ENCODE assay signal across 8 mouse cellular contexts in genomic region chr12:84176126-84176769, GRCm38 (mm10). TPM values are rescaled to one million over a fixed set of nuclear protein-coding genes. Genes with fewer than 3 reads are reported as not detected.
DNase-seq lines count a peak whose midpoint lies in the region; ATAC-seq and TF ChIP-seq lines count a peak whose summit lies in the region.

No protein-coding gene starts in this region.

- intact Hi-C loops in heart, adult 2 months (cut with DNase I): no loop called here
- intact Hi-C loops in heart, postnatal 25 days (cut with DNase I): loop anchor here (5.0 kb wide), 1 partner anchor 41 kb away; the partner anchor contains the start of gene Elmsan1

- peak overlapping the region; percentile 43 for H3K9ac ChIP-seq in heart, adult 2 months (ENCODE audit: low read depth, low read length)
- H3K9ac ChIP-seq in embryonic facial prominence, embryonic 11.5 days (replicated peaks; ENCODE audit: low read length): peak overlapping the region; percentile 75
- H3K9ac ChIP-seq in hindbrain, embryonic 14.5 days: peak overlapping the region; percentile 65
- no peak overlapping the region for H3K9ac ChIP-seq in lung, postnatal 0 days (replicated peaks; ENCODE audit: low read depth)

- peak overlapping the region; percentile 48 for H3K4me3 ChIP-seq in heart, adult 2 months
- H3K4me3 ChIP-seq in embryonic facial prominence, embryonic 11.5 days (ENCODE audit: low read depth, low read length): peak overlapping the region; percentile 38
- peak overlapping the region; percentile 38 for H3K4me3 ChIP-seq in hindbrain, embryonic 14.5 days (replicated peaks; ENCODE audit: low read length)
- H3K4me3 ChIP-seq in lung, postnatal 0 days (ENCODE audit: low read depth, low read length): peak overlapping the region; percentile 10

- peak overlapping the region; percentile 85 for H3K4me2 ChIP-seq in embryonic facial prominence, embryonic 11.5 days (ENCODE audit: low read depth, low read length)
- peak overlapping the region; percentile 71 for H3K4me2 ChIP-seq in hindbrain, embryonic 14.5 days (replicated peaks)
- peak overlapping the region; percentile 50 for H3K4me2 ChIP-seq in lung, postnatal 0 days (replicated peaks; ENCODE audit: low read depth, low read length)

- H3K79me2 ChIP-seq in heart, adult 2 months (replicated peaks; ENCODE audit: control insufficient read depth, insufficient read depth, low read length): peaks cover 10% of the 10 kb centered on the region

- peak overlapping the region; percentile 84 for H3K27ac ChIP-seq in heart, adult 2 months
- H3K27ac ChIP-seq in embryonic facial prominence, embryonic 11.5 days (replicated peaks; ENCODE audit: low read depth, low read length): peak overlapping the region; percentile 76
- H3K27ac ChIP-seq in hindbrain, embryonic 14.5 days: peak overlapping the region; percentile 96
- peak overlapping the region; percentile 89 for H3K27ac ChIP-seq in lung, postnatal 0 days (ENCODE audit: low read length)

- peak; percentile 26 for ATAC-seq in CD4-positive, CD25-positive, alpha-beta regulatory T cell, adult 4 months
- ATAC-seq in embryonic facial prominence, embryonic 11.5 days (replicated peaks; ENCODE audit: insufficient number of reproducible peaks, low FRiP score, low TSS enrichment, low read depth): 0 out of 2 replicates have a peak, but pooled peaks have one; percentile 16
- no peak; the same call in 1 of the 2 replicates for ATAC-seq in hindbrain, embryonic 14.5 days (ENCODE audit: low FRiP score)
- no peak for ATAC-seq in lung, postnatal 0 days

- 19% methylated on average over 13 of the region's 13 CpGs for WGBS in heart, adult 2 months
- WGBS in embryonic facial prominence, embryonic 11.5 days: 4% methylated on average over 11 of the region's 13 CpGs
- 5% methylated on average over 13 of the region's 13 CpGs for WGBS in hindbrain, embryonic 14.5 days
- 9% methylated on average over 10 of the region's 13 CpGs for WGBS in lung, postnatal 0 days

- no peak for TF ChIP-seq CTCF in heart, adult 2 months (IDR thresholded peaks at IDR 0.05)
- TF ChIP-seq CTCF in lung, postnatal 0 days (IDR thresholded peaks at IDR 0.05): no peak

- no peaks in the 10 kb centered on the region for H3K27me3 ChIP-seq in heart, adult 2 months (ENCODE audit: control insufficient read depth, insufficient read depth, low read length)
- no peaks in the 10 kb centered on the region for H3K27me3 ChIP-seq in embryonic facial prominence, embryonic 11.5 days (ENCODE audit: control insufficient read depth, insufficient read depth, low read length)
- no peaks in the 10 kb centered on the region for H3K27me3 ChIP-seq in hindbrain, embryonic 14.5 days (ENCODE audit: control insufficient read depth, insufficient read depth, low read length)
- H3K27me3 ChIP-seq in lung, postnatal 0 days (replicated peaks; ENCODE audit: insufficient read depth, low read length): no peaks in the 10 kb centered on the region

- DNase-seq in heart, adult 2 months: peak in 1 of 2 experiments; percentile 61
- no peak for DNase-seq in heart, postnatal 25 days (ENCODE audit: low spot score)
- peak; percentile 56 for DNase-seq in embryonic facial prominence, embryonic 11.5 days (ENCODE audit: low spot score)
- DNase-seq in hindbrain, embryonic 14.5 days (ENCODE audit: low spot score): peak; percentile 55
- peak; percentile 67 for DNase-seq in lung, postnatal 0 days (ENCODE audit: low spot score)
- peak; percentile 66 to 70 for DNase-seq in spleen, postnatal 10 days (ENCODE audit: low spot score in 2 of 2)
- DNase-seq in urinary bladder, postnatal 14 days (ENCODE audit: low spot score): no peak

- TF ChIP-seq EP300 in heart, adult 2 months (IDR thresholded peaks at IDR 0.05; ENCODE audit: insufficient read depth, low read depth, low read length): 0 out of 2 replicates have a peak, but pooled peaks have one; percentile 17
- TF ChIP-seq EP300 in lung, postnatal 0 days (IDR thresholded peaks at IDR 0.05): no peak

- H3K36me3 ChIP-seq in heart, adult 2 months (ENCODE audit: control insufficient read depth, insufficient read depth, low read length): peaks cover 2% of the 10 kb centered on the region; the same call in 1 of the 2 replicates
- H3K36me3 ChIP-seq in embryonic facial prominence, embryonic 11.5 days (replicated peaks; ENCODE audit: control insufficient read depth, insufficient read depth, low read depth, low read length): peaks cover 12% of the 10 kb centered on the region
- peaks cover 21% of the 10 kb centered on the region for H3K36me3 ChIP-seq in hindbrain, embryonic 14.5 days (replicated peaks; ENCODE audit: control insufficient read depth, insufficient read depth)
- peaks cover 22% of the 10 kb centered on the region for H3K36me3 ChIP-seq in lung, postnatal 0 days (ENCODE audit: insufficient read depth, low read length)

- H3K9me3 ChIP-seq in embryonic facial prominence, embryonic 11.5 days (replicated peaks; ENCODE audit: control insufficient read depth, low read length): no peaks in the 10 kb centered on the region
- H3K9me3 ChIP-seq in hindbrain, embryonic 14.5 days (ENCODE audit: control insufficient read depth, low read length): no peaks in the 10 kb centered on the region
- H3K9me3 ChIP-seq in lung, postnatal 0 days (ENCODE audit: low read length): no peaks in the 10 kb centered on the region

- H3K4me1 ChIP-seq in heart, adult 2 months (ENCODE audit: control insufficient read depth, insufficient read depth, low read length): peaks cover 53% of the 10 kb centered on the region
- H3K4me1 ChIP-seq in embryonic facial prominence, embryonic 11.5 days (ENCODE audit: control insufficient read depth, insufficient read depth, low read length): peaks cover 13% of the 10 kb centered on the region
- peaks cover 47% of the 10 kb centered on the region for H3K4me1 ChIP-seq in hindbrain, embryonic 14.5 days (replicated peaks; ENCODE audit: control insufficient read depth, insufficient read depth, low read length)
- peaks cover 78% of the 10 kb centered on the region for H3K4me1 ChIP-seq in lung, postnatal 0 days (ENCODE audit: insufficient read depth, low read depth, low read length)

- TF ChIP-seq POLR2A in heart, adult 2 months (IDR thresholded peaks at IDR 0.05; ENCODE audit: insufficient read depth, low read depth, low read length): no peak

RNA-seq across cellular contexts. Expression of gene Pnma1, which starts 28.0 kb away (rescaled TPM):
- under 1 TPM; 0.10 to 0.20 TPM for total RNA-seq in heart, adult 2 months (2021)
- 0.04 and 0.06 TPM in 2 replicates for polyA plus RNA-seq in heart, adult 2 months (2012; rRNA removed)
- under 1 TPM; 0.14 to 0.18 TPM for total RNA-seq in heart, postnatal 25 days (2021)
- polyA plus RNA-seq in CD4-positive, CD25-positive, alpha-beta regulatory T cell, adult 4 months (2017; shearing (Covaris generic)): not detected
- polyA plus RNA-seq in embryonic facial prominence, embryonic 11.5 days (2014; fragmentation: Nextera tagmentation; extraction: Ambion mirVana): 0.88 and 1.0 TPM in 2 replicates
- polyA plus RNA-seq in hindbrain, embryonic 14.5 days (2014; fragmentation: Nextera tagmentation; extraction: Ambion mirVana): 3.2 and 4.1 TPM in 2 replicates
- 1.9 and 2.9 TPM in 2 replicates for polyA plus RNA-seq in lung, postnatal 0 days (2015; fragmentation: Nextera tagmentation; extraction: Ambion mirVana)

RNA-seq across cellular contexts. Expression of gene Elmsan1, which starts 42.4 kb away (rescaled TPM):
- 10 to 100 TPM; 12.3 to 14.7 TPM for total RNA-seq in heart, adult 2 months (2021)
- 8.1 and 8.4 TPM in 2 replicates for polyA plus RNA-seq in heart, adult 2 months (2012; rRNA removed)
- 10 to 100 TPM; 13.8 to 17.7 TPM for total RNA-seq in heart, postnatal 25 days (2021)
- polyA plus RNA-seq in CD4-positive, CD25-positive, alpha-beta regulatory T cell, adult 4 months (2017; shearing (Covaris generic)): 1 to 10 TPM; 7.3 to 8.2 TPM
- polyA plus RNA-seq in embryonic facial prominence, embryonic 11.5 days (2014; fragmentation: Nextera tagmentation; extraction: Ambion mirVana): 3.6 and 4.1 TPM in 2 replicates
- 4.4 and 4.8 TPM in 2 replicates for polyA plus RNA-seq in hindbrain, embryonic 14.5 days (2014; fragmentation: Nextera tagmentation; extraction: Ambion mirVana)
- polyA plus RNA-seq in lung, postnatal 0 days (2015; fragmentation: Nextera tagmentation; extraction: Ambion mirVana): 5.9 and 6.7 TPM in 2 replicates

Comparison
In these comparisons a context has a peak if more than half of its experiments do, and no peak if none do; other contexts are left out.
1. DNase-seq: peak in embryonic facial prominence, embryonic 11.5 days (single experiment), hindbrain, embryonic 14.5 days (single experiment), lung, postnatal 0 days (single experiment) and spleen, postnatal 10 days (2 of 2); none in heart, postnatal 25 days (single experiment) and urinary bladder, postnatal 14 days (single experiment).
2. ATAC-seq: peak in CD4-positive, CD25-positive, alpha-beta regulatory T cell, adult 4 months (single experiment) and embryonic facial prominence, embryonic 11.5 days (single experiment); none in hindbrain, embryonic 14.5 days (single experiment) and lung, postnatal 0 days (single experiment).
3. Peak in every context shown above with its lines, with median percentiles within 50 percentile points of each other: H3K27ac ChIP-seq, H3K4me3 ChIP-seq and H3K4me2 ChIP-seq.